Mouse (Mus musculus) limb, embryonic 12.5 days (tissue): ENCODE results near the gene Ap2a2. TPM values are rescaled to one million over a fixed set of nuclear protein-coding genes. Genes with fewer than 3 reads are reported as not detected.

ENCODE experiments used
- ATAC-seq: fragments of 200-750 bp; cut with Nextera tagmentation; 2 replicates; pipeline ENCODE4 v1.8.0; 2017; ENCODE audit warnings: low read depth, moderate TSS enrichment; ENCODE audit not compliant: insufficient number of reproducible peaks, insufficient read depth, low FRiP score, low TSS enrichment
- H3K27ac ChIP-seq: fragments of 300-500 bp; sonication (generic); 2 replicates; pipeline ENCODE4 v1.5.1; 2016; ENCODE audit warnings: mild to moderate bottlenecking, moderate library complexity
- H3K27me3 ChIP-seq: fragments of 300-500 bp; sonication (generic); 2 replicates; pipeline ENCODE4 v1.6.1; 2016; ENCODE audit warnings: mild to moderate bottlenecking, moderate library complexity
- H3K36me3 ChIP-seq: fragments of 300-500 bp; sonication (generic); 2 replicates; pipeline ENCODE4 v1.6.1; 2016; ENCODE audit warnings: mild to moderate bottlenecking, moderate library complexity
- H3K4me1 ChIP-seq: fragments of 300-500 bp; sonication (generic); replicated peaks from 2 replicates; pipeline ENCODE4 v1.6.1; 2016
- H3K4me2 ChIP-seq: fragments of 300-500 bp; sonication (generic); 2 replicates; pipeline ENCODE4 v1.6.1; 2016; ENCODE audit warnings: mild to moderate bottlenecking, moderate library complexity
- H3K4me3 ChIP-seq: fragments of 300-500 bp; sonication (generic); replicated peaks from 2 replicates; pipeline ENCODE4 v1.5.1; 2016; ENCODE audit warnings: mild to moderate bottlenecking
- H3K9ac ChIP-seq: fragments of 300-500 bp; sonication (generic); replicated peaks from 2 replicates; pipeline ENCODE4 v1.6.1; 2016; ENCODE audit warnings: mild to moderate bottlenecking, moderate library complexity
- H3K9me3 ChIP-seq: fragments of 300-500 bp; sonication (generic); 2 replicates; pipeline ENCODE4 v1.6.1; 2016; ENCODE audit warnings: mild to moderate bottlenecking, moderate library complexity
- WGBS: fragments of 180-500 bp; shearing (Covaris S2); methylation state at CpG from one replicate; pipeline ENCODE4 v1.1.7; 2016; 5-methylcytosine and 5-hydroxymethylcytosine counted together
- polyA plus RNA-seq: library from polyadenylated mRNA; unstranded; fragments of >200 nt; fragmentation: Nextera tagmentation; extraction: Ambion mirVana; gene quantifications from 2 replicates; pipeline ENCODE4 v1.2.1, GENCODE M21; 2016

Gene Ap2a2
- 93.3 and 94.1 TPM in 2 replicates for polyA plus RNA-seq

DNA sequence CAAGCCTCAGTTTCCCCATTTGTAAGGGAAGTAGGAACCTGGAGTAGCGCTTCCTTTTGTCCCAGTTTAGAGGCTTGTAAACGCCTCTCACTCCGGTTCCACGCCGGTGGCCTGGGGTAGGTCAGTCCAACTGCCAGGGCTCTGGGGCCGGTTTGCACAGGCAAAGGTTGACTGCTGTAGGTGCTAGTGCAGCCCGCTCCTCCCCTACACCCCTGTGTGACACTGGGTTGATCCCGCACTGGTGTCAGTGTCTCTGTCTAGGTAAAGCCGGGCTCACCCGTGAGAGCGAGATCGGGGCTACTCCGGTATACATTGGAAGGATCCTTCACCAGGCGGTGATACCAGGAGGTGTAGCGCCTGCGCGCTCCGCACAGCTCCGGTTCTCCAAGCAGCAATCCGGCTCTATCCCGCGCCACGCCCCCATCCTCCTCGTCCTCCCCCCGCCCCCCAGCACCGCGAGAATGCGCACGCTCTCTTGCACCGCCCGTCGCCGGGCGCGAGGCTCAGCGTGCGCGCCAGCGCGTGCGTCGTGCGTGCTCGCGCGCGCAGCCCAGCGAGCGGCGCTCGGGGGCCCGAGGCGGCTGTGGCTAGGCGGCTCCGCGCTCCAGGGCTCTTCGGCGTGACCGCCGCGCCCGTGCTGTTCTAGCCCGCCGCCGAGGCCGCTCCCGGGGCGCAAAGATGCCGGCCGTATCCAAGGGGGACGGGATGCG, at the start of gene Ap2a2:
Gene Ap2a2, plus strand, starts transcription at position 492 of the 710 bp plus-strand sequence.
- H3K36me3 ChIP-seq, result peaks cover 11% of the 10 kb centered on the region; the same call in 1 of the 2 replicates
- under 1% methylated on average over 72 of the region's 72 CpGs for WGBS
- peak within 1 kb of the TSS; percentile 80 for H3K27ac ChIP-seq
- peak within 1 kb of the TSS; percentile 94 for H3K9ac ChIP-seq
- peaks cover 26% of the 10 kb centered on the region for H3K4me1 ChIP-seq
- peak within 1 kb of the TSS; percentile 78 for H3K4me2 ChIP-seq
- ATAC-seq, result peak; percentile 91
- H3K27me3 ChIP-seq, result no peaks in the 10 kb centered on the region
- no peaks in the 10 kb centered on the region for H3K9me3 ChIP-seq
- peak within 1 kb of the TSS; percentile 96 for H3K4me3 ChIP-seq

DNA sequence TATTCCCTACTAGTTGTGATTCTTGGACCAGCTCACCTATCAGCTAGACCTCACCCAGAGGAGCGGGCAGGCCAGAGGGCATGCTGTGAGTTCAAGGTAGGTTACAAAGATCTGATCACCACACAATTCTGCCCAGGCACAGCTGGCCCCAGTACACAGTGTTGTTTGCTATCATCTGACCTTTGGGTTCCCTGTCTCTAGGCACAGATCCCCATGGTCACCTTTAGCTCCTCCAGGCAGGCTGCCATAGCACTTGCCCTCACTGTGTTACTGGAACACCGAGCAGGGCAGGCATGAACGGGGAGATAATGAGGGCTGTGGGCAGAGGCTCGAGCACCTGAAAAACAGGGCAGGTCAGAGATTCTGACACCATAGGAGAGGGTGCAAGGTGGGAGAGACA, 44.3 kb upstream of the Ap2a2 start:
- no peak overlapping the region for H3K9ac ChIP-seq
- H3K9me3 ChIP-seq, result no peaks in the 10 kb centered on the region
- 91% methylated on average over 4 of the region's 4 CpGs for WGBS

DNA sequence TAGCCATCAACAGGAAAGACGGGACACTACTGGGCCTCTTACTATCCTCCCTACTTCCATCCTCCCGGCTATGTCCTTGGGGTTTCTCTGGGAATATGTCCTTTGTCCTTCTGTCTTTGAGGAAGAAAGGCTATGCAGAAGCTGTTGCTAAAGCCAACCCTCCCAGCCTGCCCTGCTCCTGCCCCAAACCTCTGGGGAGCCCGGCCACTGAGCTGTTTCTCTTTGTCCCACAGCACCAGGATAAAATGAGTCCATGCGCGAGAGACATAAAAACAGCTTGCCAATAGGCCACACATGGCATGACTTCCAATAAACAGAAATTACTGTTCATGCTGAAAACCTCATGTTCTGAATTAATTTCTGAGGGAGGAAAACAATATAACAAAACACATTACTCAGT, 43.7 kb upstream of the Ap2a2 start:
- H3K36me3 ChIP-seq, result peaks cover 65% of the 10 kb centered on the region

More for the DNA sequence above, 44.3 kb upstream of the Ap2a2 start:
- Histone ChIP-seq H3K36me3 (peaks cover 67% of the 10 kb centered on the region), H3K4me1 (no peaks in the 10 kb centered on the region), H3K27ac (no peak overlapping the region), H3K4me3 (no peak overlapping the region), H3K4me2 (no peak overlapping the region), H3K27me3 (no peaks in the 10 kb centered on the region)
- ATAC-seq, result no peak

DNA sequence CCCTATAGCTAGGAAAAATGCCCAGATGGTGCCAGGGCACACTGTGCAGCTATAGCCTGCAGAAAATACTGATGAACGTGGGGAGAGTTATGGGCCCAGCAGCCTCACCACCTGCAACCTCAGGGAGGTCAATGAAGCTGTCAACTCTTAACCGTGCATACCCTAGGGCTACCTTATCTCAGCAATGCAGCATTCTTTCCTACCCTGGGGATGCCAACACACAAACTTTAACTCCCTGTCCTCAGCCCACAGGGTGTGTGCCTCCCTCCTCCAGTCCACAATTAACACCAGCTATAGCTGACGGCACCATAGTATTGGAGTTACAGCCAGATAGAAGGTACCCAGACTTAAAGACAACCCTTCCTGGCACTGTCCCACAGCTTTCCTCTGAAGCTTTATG, 43.0 kb upstream of the Ap2a2 start:
- Histone ChIP-seq H3K27me3 (no peaks in the 10 kb centered on the region), H3K36me3 (peaks cover 59% of the 10 kb centered on the region), H3K9me3 (no peaks in the 10 kb centered on the region), H3K4me2 (no peak overlapping the region), H3K4me3 (no peak overlapping the region), H3K4me1 (no peaks in the 10 kb centered on the region), H3K27ac (no peak overlapping the region), H3K9ac (no peak overlapping the region)
- WGBS, result 83% methylated on average over 3 of the region's 3 CpGs
- no peak for ATAC-seq

More for the DNA sequence above, 43.7 kb upstream of the Ap2a2 start:
- no peak for ATAC-seq
- Histone ChIP-seq H3K9ac (no peak overlapping the region), H3K9me3 (no peaks in the 10 kb centered on the region), H3K27ac (no peak overlapping the region), H3K27me3 (no peaks in the 10 kb centered on the region), H3K4me3 (no peak overlapping the region), H3K4me2 (no peak overlapping the region), H3K4me1 (no peaks in the 10 kb centered on the region)
- WGBS, result 82% methylated on average over 5 of the region's 5 CpGs

DNA sequence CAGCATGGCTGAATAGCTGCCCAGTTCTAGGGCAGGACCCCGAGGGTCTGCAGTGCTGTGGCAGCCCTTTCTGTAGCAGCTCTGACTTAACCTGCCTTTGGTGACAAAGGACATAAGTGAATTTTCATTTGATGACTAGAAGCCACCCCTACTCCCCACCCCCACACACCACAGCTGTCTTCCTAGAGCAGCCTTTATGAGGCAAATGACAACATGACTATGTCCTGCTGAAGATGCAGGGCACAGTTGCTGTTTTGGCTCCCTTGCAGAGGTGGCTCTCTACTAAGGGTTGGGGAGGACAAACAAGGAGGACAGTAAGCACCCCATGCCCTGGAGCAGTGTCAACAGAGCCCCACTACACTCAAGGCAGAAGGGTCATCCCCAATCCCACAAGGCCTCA, 42.2 kb upstream of the Ap2a2 start:
- H3K4me2 ChIP-seq, result no peak overlapping the region
- 69% methylated on average over 1 of the region's 1 CpGs for WGBS
- H3K27me3 ChIP-seq, result no peaks in the 10 kb centered on the region
- no peak for ATAC-seq
- no peak overlapping the region for H3K27ac ChIP-seq
- H3K9me3 ChIP-seq, result no peaks in the 10 kb centered on the region
- no peak overlapping the region for H3K9ac ChIP-seq
- H3K4me1 ChIP-seq, result no peaks in the 10 kb centered on the region
- no peak overlapping the region for H3K4me3 ChIP-seq
- H3K36me3 ChIP-seq, result peaks cover 56% of the 10 kb centered on the region

DNA sequence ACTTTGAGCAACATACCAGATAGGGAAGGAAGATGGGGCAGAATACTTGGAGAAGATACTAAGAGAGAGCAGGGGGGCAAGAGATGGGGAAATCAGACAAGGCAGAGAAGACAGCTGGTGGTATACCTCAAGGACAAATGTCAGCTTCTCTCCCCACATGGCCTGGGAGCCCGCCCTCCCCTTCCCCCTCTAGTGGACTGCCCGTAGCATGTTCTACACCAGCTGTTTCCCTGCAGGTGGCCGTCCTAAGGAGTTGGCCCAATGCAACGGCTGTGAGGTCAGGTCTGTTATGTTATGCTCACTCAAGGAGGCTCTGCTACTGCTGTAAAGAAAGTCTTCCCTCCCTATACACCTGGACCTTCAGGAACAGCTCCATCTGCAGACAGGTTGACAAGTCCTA, 39.0 kb upstream of the Ap2a2 start:
- Histone ChIP-seq H3K27me3 (no peaks in the 10 kb centered on the region), H3K4me2 (no peak overlapping the region), H3K27ac (no peak overlapping the region), H3K4me3 (no peak overlapping the region), H3K9me3 (no peaks in the 10 kb centered on the region), H3K4me1 (no peaks in the 10 kb centered on the region), H3K9ac (no peak overlapping the region), H3K36me3 (peaks cover 51% of the 10 kb centered on the region)
- no peak for ATAC-seq
- 34% methylated on average over 4 of the region's 4 CpGs for WGBS

DNA sequence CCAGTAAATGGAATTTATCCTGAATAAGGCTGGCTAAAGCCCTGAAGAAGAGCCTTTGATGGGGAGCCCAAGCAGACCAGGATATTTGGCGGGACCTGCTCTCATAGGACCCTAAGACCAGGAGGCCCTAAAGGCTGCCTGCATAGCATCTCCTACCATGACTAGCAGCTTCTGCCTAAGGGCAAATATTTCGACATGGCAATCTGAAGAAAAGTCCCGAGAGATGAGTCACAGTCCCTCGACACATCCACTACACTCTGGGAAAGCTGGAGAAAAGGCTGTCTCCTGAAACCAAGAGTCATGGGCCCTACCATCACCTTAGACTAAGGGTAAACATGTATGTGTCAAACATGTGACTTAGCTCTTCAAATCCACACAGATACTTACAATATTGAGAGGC, 37.7 kb upstream of the Ap2a2 start:
- peaks cover 54% of the 10 kb centered on the region for H3K36me3 ChIP-seq

DNA sequence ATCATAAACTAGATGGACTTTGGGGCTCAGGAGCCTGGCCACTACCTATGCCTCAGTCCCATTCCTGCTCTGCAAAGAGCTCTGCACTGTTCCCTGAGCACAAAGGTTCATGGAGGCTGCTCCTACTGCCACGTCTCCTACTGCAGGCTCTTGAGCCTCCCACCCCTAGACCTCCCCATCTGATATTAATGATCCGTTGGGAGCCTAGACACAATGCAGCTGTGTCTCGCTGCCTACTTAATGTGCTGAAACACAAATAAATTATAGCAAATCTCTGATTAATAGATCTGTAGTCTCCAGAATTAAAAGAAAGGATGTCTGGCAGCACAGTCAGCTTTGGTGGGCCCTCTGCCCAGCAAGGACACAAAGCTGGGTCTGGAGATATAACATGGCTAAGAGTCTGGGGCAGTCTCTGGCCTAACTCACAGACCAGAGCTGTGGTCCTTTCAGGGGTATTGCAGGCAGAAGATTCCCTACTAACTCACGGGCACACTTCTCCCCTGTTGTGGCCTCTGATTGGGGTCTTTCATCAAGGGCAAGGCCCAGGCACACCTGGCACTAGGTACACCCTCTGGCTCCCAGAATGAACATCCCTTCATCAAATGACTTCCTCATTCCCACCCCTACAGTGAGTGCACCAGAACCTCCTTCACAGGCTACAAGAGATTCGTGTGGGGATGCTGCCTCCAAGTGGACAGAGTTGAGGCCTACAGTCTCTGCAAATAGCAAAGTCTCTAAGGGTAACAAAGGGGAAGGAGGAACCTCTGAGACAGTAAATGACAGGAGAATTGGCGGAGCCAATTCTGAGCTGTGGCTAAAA, 37.0 kb upstream of the Ap2a2 start:
- Histone ChIP-seq H3K4me3 (no peak overlapping the region), H3K4me1 (no peaks in the 10 kb centered on the region), H3K27me3 (no peaks in the 10 kb centered on the region), H3K4me2 (no peak overlapping the region), H3K27ac (no peak overlapping the region), H3K9ac (no peak overlapping the region), H3K9me3 (no peaks in the 10 kb centered on the region), H3K36me3 (peaks cover 60% of the 10 kb centered on the region)
- ATAC-seq, result no peak
- WGBS, result 53% methylated on average over 6 of the region's 6 CpGs

More for the DNA sequence above, 37.7 kb upstream of the Ap2a2 start:
- ATAC-seq, result no peak
- Histone ChIP-seq H3K4me1 (no peaks in the 10 kb centered on the region), H3K9me3 (no peaks in the 10 kb centered on the region), H3K27ac (no peak overlapping the region), H3K27me3 (no peaks in the 10 kb centered on the region), H3K4me3 (no peak overlapping the region), H3K9ac (no peak overlapping the region), H3K4me2 (no peak overlapping the region)
- WGBS, result 87% methylated on average over 4 of the region's 4 CpGs

DNA sequence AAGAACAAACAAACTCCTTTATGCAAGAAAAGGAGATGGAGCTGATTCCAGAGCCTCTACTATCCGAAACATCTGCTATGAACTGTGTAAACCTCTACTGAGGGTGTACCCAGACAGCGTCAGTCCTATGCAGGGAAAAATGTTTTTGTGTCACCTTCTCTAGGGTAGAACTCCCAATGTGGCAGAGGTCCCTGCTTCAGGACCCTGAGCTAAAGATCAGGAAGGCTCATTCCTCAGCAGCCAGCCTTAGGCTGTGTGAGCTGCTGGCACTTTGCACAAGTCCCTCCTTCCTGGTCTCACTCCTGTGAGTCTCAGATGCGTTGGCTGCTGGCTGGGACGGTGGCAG, 36.4 kb upstream of the Ap2a2 start:
- Histone ChIP-seq H3K9ac (no peak overlapping the region), H3K9me3 (no peaks in the 10 kb centered on the region), H3K27ac (no peak overlapping the region), H3K4me3 (no peak overlapping the region), H3K36me3 (peaks cover 62% of the 10 kb centered on the region), H3K27me3 (no peaks in the 10 kb centered on the region), H3K4me1 (no peaks in the 10 kb centered on the region), H3K4me2 (no peak overlapping the region)
- no peak for ATAC-seq
- WGBS, result 93% methylated on average over 4 of the region's 4 CpGs

DNA sequence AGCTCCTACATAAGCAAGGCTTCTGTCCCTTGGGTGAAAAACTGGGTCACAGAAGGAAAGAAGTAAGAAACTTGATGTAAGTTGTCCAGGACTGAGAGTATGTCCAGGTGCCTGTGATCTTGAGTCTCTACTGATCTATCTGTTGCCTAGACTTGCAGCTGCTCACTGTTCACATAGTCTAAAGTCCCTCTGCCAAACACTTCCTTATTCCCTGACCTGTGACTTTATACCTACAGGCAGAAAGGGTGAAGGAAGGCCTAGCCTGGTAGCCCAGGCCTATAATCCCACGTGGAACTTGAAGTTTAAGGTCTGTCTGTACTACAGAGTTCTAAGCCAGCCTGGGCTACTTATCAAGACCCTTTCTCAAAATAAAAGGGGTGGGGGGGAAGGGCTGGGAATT, 26.4 kb upstream of the Ap2a2 start:
- 0 out of 2 replicates have a peak, but pooled peaks cover 13% of the 10 kb centered on the region for H3K36me3 ChIP-seq
- no peak overlapping the region for H3K27ac ChIP-seq
- no peaks in the 10 kb centered on the region for H3K9me3 ChIP-seq
- peaks cover 16% of the 10 kb centered on the region for H3K4me1 ChIP-seq
- H3K4me2 ChIP-seq, result no peak overlapping the region
- H3K4me3 ChIP-seq, result no peak overlapping the region
- no peak overlapping the region for H3K9ac ChIP-seq
- H3K27me3 ChIP-seq, result no peaks in the 10 kb centered on the region
- WGBS, result 74% methylated on average over 1 of the region's 1 CpGs
- no peak for ATAC-seq

DNA sequence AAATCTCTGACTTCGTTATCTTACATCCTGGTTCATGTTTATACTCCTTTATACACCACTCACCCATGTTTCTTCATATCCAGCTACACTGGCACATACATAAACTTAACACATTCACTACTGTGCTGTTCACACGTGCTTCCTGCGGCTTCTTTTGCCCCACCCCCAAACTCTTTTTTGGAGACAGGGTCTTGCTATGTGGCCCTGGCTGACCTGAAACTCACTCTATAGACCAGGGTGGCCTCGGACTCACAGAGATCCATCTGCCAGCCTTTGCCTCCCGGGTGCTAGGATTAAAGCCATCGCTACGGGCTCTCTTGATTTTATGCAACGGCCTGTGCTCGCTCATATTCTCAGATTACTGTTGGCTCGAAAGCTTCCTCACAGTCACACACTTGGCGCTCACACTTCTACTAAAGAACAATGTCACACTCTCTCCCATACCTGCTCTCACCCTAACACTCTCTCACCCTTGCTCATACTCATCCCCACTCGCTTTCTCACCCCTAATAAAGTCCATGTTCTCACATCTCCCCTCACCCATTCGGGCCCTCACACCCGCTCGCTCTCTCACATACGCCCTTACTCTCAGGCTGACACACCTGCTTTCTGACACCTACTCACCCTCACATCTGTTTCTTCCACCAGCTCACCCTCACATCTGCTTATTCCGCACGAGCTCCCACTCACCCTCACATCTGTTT, 23.0 kb upstream of the Ap2a2 start:
- no peaks in the 10 kb centered on the region for H3K27me3 ChIP-seq
- peak overlapping the region; percentile 82 for H3K27ac ChIP-seq
- H3K36me3 ChIP-seq, result no peaks in the 10 kb centered on the region
- peak; percentile 54; the same call in 1 of the 2 replicates for ATAC-seq
- 17% methylated on average over 18 of the region's 18 CpGs for WGBS
- H3K9ac ChIP-seq, result peak overlapping the region; percentile 78
- peak overlapping the region; percentile 86 for H3K4me2 ChIP-seq
- H3K4me3 ChIP-seq, result peak overlapping the region; percentile 74
- H3K4me1 ChIP-seq, result peaks cover 20% of the 10 kb centered on the region
- no peaks in the 10 kb centered on the region for H3K9me3 ChIP-seq
